Mouse (Mus musculus) intestine, embryonic 15.5 days (tissue): ENCODE results near the gene Smarca4. TPM values are rescaled to one million over a fixed set of nuclear protein-coding genes. Genes with fewer than 3 reads are reported as not detected.

Experiments used
- ATAC-seq: fragments of 200-750 bp; cut with Nextera tagmentation; 2 replicates; pipeline ENCODE4 v1.8.0; 2017; ENCODE audit warnings: moderate TSS enrichment, moderate library complexity
- H3K27ac ChIP-seq: fragments of 300-500 bp; sonication (generic); 2 replicates; pipeline ENCODE4 v1.5.1; 2015; ENCODE audit warnings: mild to moderate bottlenecking, inconsistent platforms
- H3K27me3 ChIP-seq: fragments of 300-500 bp; sonication (generic); replicated peaks from 2 replicates; pipeline ENCODE4 v1.6.1; 2015; ENCODE audit warnings: inconsistent platforms
- H3K36me3 ChIP-seq: fragments of 300-500 bp; sonication (generic); 2 replicates; pipeline ENCODE4 v1.6.1; 2015; ENCODE audit warnings: inconsistent platforms
- H3K4me1 ChIP-seq: fragments of 300-500 bp; sonication (generic); replicated peaks from 2 replicates; pipeline ENCODE4 v1.6.1; 2015; ENCODE audit warnings: inconsistent platforms
- H3K4me2 ChIP-seq: fragments of 300-500 bp; sonication (generic); replicated peaks from 2 replicates; pipeline ENCODE4 v1.6.1; 2015; ENCODE audit warnings: mild to moderate bottlenecking, inconsistent platforms
- H3K4me3 ChIP-seq: fragments of 300-500 bp; sonication (generic); replicated peaks from 2 replicates; pipeline ENCODE4 v1.5.1; 2015; ENCODE audit warnings: inconsistent platforms
- H3K9ac ChIP-seq: fragments of 300-500 bp; sonication (generic); 2 replicates; pipeline ENCODE4 v1.6.1; 2015; ENCODE audit warnings: inconsistent platforms
- H3K9me3 ChIP-seq: fragments of 300-500 bp; sonication (generic); 2 replicates; pipeline ENCODE4 v1.6.1; 2016; ENCODE audit warnings: inconsistent platforms
- WGBS: fragments of 180-500 bp; shearing (Covaris S2); methylation state at CpG from one replicate; pipeline ENCODE4 v1.1.7; 2015; 5-methylcytosine and 5-hydroxymethylcytosine counted together
- polyA plus RNA-seq: library from polyadenylated mRNA; unstranded; fragments of >200 nt; fragmentation: Nextera tagmentation; extraction: Ambion mirVana; gene quantifications from 2 replicates; pipeline ENCODE4 v1.2.1, GENCODE M21; 2015

Smarca4 gene
- polyA plus RNA-seq = 67.0 and 68.6 TPM in 2 replicates

- ATAC-seq = peak; percentile 97
- Histone ChIP-seq H3K4me3 (peak within 1 kb of the TSS; percentile 92), H3K9me3 (no peaks in the 10 kb centered on the region), H3K4me2 (peak within 1 kb of the TSS; percentile 73), H3K9ac (peak within 1 kb of the TSS; percentile 92), H3K36me3 (no peaks in the 10 kb centered on the region), H3K4me1 (peaks cover 13% of the 10 kb centered on the region; the same call in 1 of the 2 replicates), H3K27me3 (no peaks in the 10 kb centered on the region), H3K27ac (peak within 1 kb of the TSS; percentile 98)
- WGBS = under 1% methylated on average over 37 of the region's 45 CpGs
Observed at GRCm38 (mm10) chr9:21615617-21616231, at the start of gene Smarca4. Gene Smarca4 (plus strand): TSS chr9:21616169.

GRCm38 (mm10) chr9:21566538-21566937 is 49.4 kb upstream of the Smarca4 start:
- WGBS = 94% methylated on average over 1 of the region's 1 CpGs
- H3K4me1 ChIP-seq = no peaks in the 10 kb centered on the region
- H3K4me3 ChIP-seq = no peak overlapping the region
- H3K27me3 ChIP-seq = no peaks in the 10 kb centered on the region
- no peak overlapping the region for H3K27ac ChIP-seq
- no peak overlapping the region for H3K9ac ChIP-seq
- no peak overlapping the region for H3K4me2 ChIP-seq
- H3K36me3 ChIP-seq = peaks cover 16% of the 10 kb centered on the region
- ATAC-seq = no peak
- no peaks in the 10 kb centered on the region for H3K9me3 ChIP-seq

GRCm38 (mm10) chr9:21567051-21567450 is 48.9 kb upstream of the Smarca4 start:
- no peak overlapping the region for H3K9ac ChIP-seq
- WGBS = 83% methylated on average over 2 of the region's 2 CpGs
- ATAC-seq = no peak

GRCm38 (mm10) chr9:21568657-21569255 is 47.2 kb upstream of the Smarca4 start:
- H3K27me3 ChIP-seq = no peaks in the 10 kb centered on the region
- H3K27ac ChIP-seq = no peak overlapping the region
- ATAC-seq = no peak
- 83% methylated on average over 8 of the region's 8 CpGs for WGBS
- no peaks in the 10 kb centered on the region for H3K9me3 ChIP-seq
- H3K4me1 ChIP-seq = no peaks in the 10 kb centered on the region
- peaks cover 17% of the 10 kb centered on the region for H3K36me3 ChIP-seq
- no peak overlapping the region for H3K4me3 ChIP-seq
- H3K9ac ChIP-seq = no peak overlapping the region
- no peak overlapping the region for H3K4me2 ChIP-seq

More at GRCm38 (mm10) chr9:21567051-21567450, 48.9 kb upstream of the Smarca4 start:
- H3K9me3 ChIP-seq = no peaks in the 10 kb centered on the region
- H3K36me3 ChIP-seq = peaks cover 17% of the 10 kb centered on the region
- H3K27ac ChIP-seq = no peak overlapping the region
- H3K4me3 ChIP-seq = no peak overlapping the region
- no peak overlapping the region for H3K4me2 ChIP-seq
- H3K27me3 ChIP-seq = no peaks in the 10 kb centered on the region
- H3K4me1 ChIP-seq = no peaks in the 10 kb centered on the region

- Histone ChIP-seq H3K27me3 (no peaks in the 10 kb centered on the region), H3K27ac (no peak overlapping the region), H3K4me1 (no peaks in the 10 kb centered on the region), H3K36me3 (peaks cover 37% of the 10 kb centered on the region), H3K9ac (no peak overlapping the region), H3K4me3 (no peak overlapping the region), H3K4me2 (no peak overlapping the region), H3K9me3 (no peaks in the 10 kb centered on the region)
- 94% methylated on average over 8 of the region's 8 CpGs for WGBS
- ATAC-seq = no peak
Observed at GRCm38 (mm10) chr9:21574012-21574801, 41.8 kb upstream of the Smarca4 start.

- Histone ChIP-seq H3K4me2 (no peak overlapping the region), H3K4me1 (no peaks in the 10 kb centered on the region), H3K27me3 (no peaks in the 10 kb centered on the region), H3K9ac (no peak overlapping the region), H3K4me3 (no peak overlapping the region), H3K27ac (no peak overlapping the region), H3K36me3 (peaks cover 36% of the 10 kb centered on the region), H3K9me3 (no peaks in the 10 kb centered on the region)
- 0 out of 2 replicates have a peak, but pooled peaks have one; percentile 43 for ATAC-seq
- 92% methylated on average over 10 of the region's 10 CpGs for WGBS
Observed at GRCm38 (mm10) chr9:21575253-21575652, 40.7 kb upstream of the Smarca4 start.

- 96% methylated on average over 1 of the region's 1 CpGs for WGBS
Observed at GRCm38 (mm10) chr9:21576286-21576685, 39.7 kb upstream of the Smarca4 start.

GRCm38 (mm10) chr9:21578226-21578625 is 37.7 kb upstream of the Smarca4 start:
- Histone ChIP-seq H3K27ac (no peak overlapping the region), H3K9ac (no peak overlapping the region), H3K9me3 (no peaks in the 10 kb centered on the region), H3K4me2 (no peak overlapping the region), H3K36me3 (peaks cover 46% of the 10 kb centered on the region), H3K4me1 (no peaks in the 10 kb centered on the region), H3K27me3 (no peaks in the 10 kb centered on the region), H3K4me3 (no peak overlapping the region)
- 81% methylated on average over 3 of the region's 3 CpGs for whole genome bisulfite sequencing
- ATAC-seq = no peak

More at GRCm38 (mm10) chr9:21576286-21576685, 39.7 kb upstream of the Smarca4 start:
- H3K27ac ChIP-seq = no peak overlapping the region
- no peaks in the 10 kb centered on the region for H3K9me3 ChIP-seq
- no peaks in the 10 kb centered on the region for H3K27me3 ChIP-seq
- peaks cover 37% of the 10 kb centered on the region for H3K36me3 ChIP-seq
- no peak overlapping the region for H3K4me3 ChIP-seq
- H3K9ac ChIP-seq = no peak overlapping the region
- no peak for ATAC-seq
- H3K4me2 ChIP-seq = no peak overlapping the region
- H3K4me1 ChIP-seq = no peaks in the 10 kb centered on the region

GRCm38 (mm10) chr9:21585401-21585800 is 30.6 kb upstream of the Smarca4 start:
- Histone ChIP-seq H3K4me1 (no peaks in the 10 kb centered on the region), H3K9me3 (no peaks in the 10 kb centered on the region), H3K27me3 (no peaks in the 10 kb centered on the region), H3K4me3 (no peak overlapping the region), H3K9ac (no peak overlapping the region), H3K36me3 (peaks cover 68% of the 10 kb centered on the region), H3K4me2 (no peak overlapping the region), H3K27ac (no peak overlapping the region)
- no peak for ATAC-seq
- WGBS = 84% methylated on average over 1 of the region's 1 CpGs

GRCm38 (mm10) chr9:21587678-21588349 is 28.2 kb upstream of the Smarca4 start:
- no peak overlapping the region for H3K4me3 ChIP-seq

GRCm38 (mm10) chr9:21588350-21588749 is 27.6 kb upstream of the Smarca4 start:
- no peak overlapping the region for H3K27ac ChIP-seq
- H3K9me3 ChIP-seq = no peaks in the 10 kb centered on the region
- no peak overlapping the region for H3K9ac ChIP-seq
- H3K27me3 ChIP-seq = no peaks in the 10 kb centered on the region
- H3K36me3 ChIP-seq = peaks cover 48% of the 10 kb centered on the region
- H3K4me2 ChIP-seq = no peak overlapping the region
- no peak overlapping the region for H3K4me3 ChIP-seq
- no peak for ATAC-seq
- peaks cover 9% of the 10 kb centered on the region for H3K4me1 ChIP-seq
- 85% methylated on average over 8 of the region's 8 CpGs for WGBS

More at GRCm38 (mm10) chr9:21587678-21588349, 28.2 kb upstream of the Smarca4 start:
- H3K27ac ChIP-seq = no peak overlapping the region
- no peaks in the 10 kb centered on the region for H3K27me3 ChIP-seq
- peaks cover 9% of the 10 kb centered on the region for H3K4me1 ChIP-seq
- H3K9me3 ChIP-seq = no peaks in the 10 kb centered on the region
- no peak overlapping the region for H3K9ac ChIP-seq
- H3K4me2 ChIP-seq = no peak overlapping the region
- ATAC-seq = no peak
- WGBS = 84% methylated on average over 23 of the region's 23 CpGs
- H3K36me3 ChIP-seq = peaks cover 54% of the 10 kb centered on the region

GRCm38 (mm10) chr9:21589538-21589937 is 26.4 kb upstream of the Smarca4 start:
- peaks cover 18% of the 10 kb centered on the region for H3K4me1 ChIP-seq
- peaks cover 44% of the 10 kb centered on the region for H3K36me3 ChIP-seq
- no peak overlapping the region for H3K9ac ChIP-seq
- no peaks in the 10 kb centered on the region for H3K9me3 ChIP-seq
- H3K27me3 ChIP-seq = no peaks in the 10 kb centered on the region
- no peak overlapping the region for H3K4me3 ChIP-seq
- no peak overlapping the region for H3K27ac ChIP-seq
- WGBS = 91% methylated on average over 5 of the region's 5 CpGs
- H3K4me2 ChIP-seq = no peak overlapping the region
- ATAC-seq = no peak
